Mouse (Mus musculus) kidney, postnatal 0 days (tissue): ENCODE results near the gene Zfp866. TPM values are rescaled to one million over a fixed set of nuclear protein-coding genes. Genes with fewer than 3 reads are reported as not detected.
A peak's percentile ranks its signal among the peaks of the same experiment; 100 is the strongest.

Experiments
- ATAC-seq: fragments of 200-750 bp; cut with Nextera tagmentation; replicated peaks from 2 replicates; pipeline ENCODE4 v1.8.0; 2017; ENCODE audit warnings: low read depth, moderate number of reproducible peaks, moderate TSS enrichment, moderate library complexity; ENCODE audit not compliant: low FRiP score
- DNase-seq: peaks from one replicate; pipeline ENCODE4 v3.0.0-alpha.2; 2016; ENCODE audit warnings: low spot score
- H3K27ac ChIP-seq: fragments of 300-500 bp; sonication (generic); 2 replicates; pipeline ENCODE4 v1.5.1; 2014; ENCODE audit warnings: mild to moderate bottlenecking
- H3K27me3 ChIP-seq: fragments of 300-500 bp; sonication (generic); 2 replicates; pipeline ENCODE4 v1.6.1; 2014; ENCODE audit warnings: low read length, mixed read lengths; ENCODE audit not compliant: insufficient read depth
- H3K36me3 ChIP-seq: fragments of 300-500 bp; sonication (generic); 2 replicates; pipeline ENCODE4 v1.6.1; 2014; ENCODE audit warnings: low read length, mixed read lengths; ENCODE audit not compliant: insufficient read depth
- H3K4me1 ChIP-seq: fragments of 300-500 bp; sonication (generic); replicated peaks from 2 replicates; pipeline ENCODE4 v1.6.1; 2014; ENCODE audit warnings: antibody characterized with exemption, low read length, mixed read lengths; ENCODE audit not compliant: insufficient read depth
- H3K4me2 ChIP-seq: fragments of 300-500 bp; sonication (generic); 2 replicates; pipeline ENCODE4 v1.6.1; 2014; ENCODE audit warnings: mild to moderate bottlenecking, low read length, moderate library complexity, mixed read lengths
- H3K4me3 ChIP-seq: fragments of 300-500 bp; sonication (generic); replicated peaks from 2 replicates; pipeline ENCODE4 v1.5.1; 2014; ENCODE audit warnings: low read depth, low read length
- H3K9ac ChIP-seq: fragments of 300-500 bp; sonication (generic); 2 replicates; pipeline ENCODE4 v1.6.1; 2014; ENCODE audit warnings: low read depth, low read length
- H3K9me3 ChIP-seq: fragments of 300-500 bp; sonication (generic); replicated peaks from 2 replicates; pipeline ENCODE4 v1.6.1; 2016; ENCODE audit warnings: low read length, inconsistent platforms, mixed read lengths
- CTCF ChIP-seq: IDR thresholded peaks from 2 replicates; pipeline ENCODE4 v1.5.1; 2016; ENCODE audit warnings: antibody characterized with exemption, low read depth, mild to moderate bottlenecking, moderate library complexity
- WGBS: fragments of 180-500 bp; shearing (Covaris S2); extraction: QIAGEN DNeasy Blood & Tissue Kit; methylation state at CpG from one replicate; pipeline ENCODE4 v1.1.7; 2014; 5-methylcytosine and 5-hydroxymethylcytosine counted together
- polyA plus RNA-seq: library from polyadenylated mRNA; unstranded; fragments of >200 nt; fragmentation: Nextera tagmentation; extraction: Ambion mirVana; gene quantifications from 2 replicates; pipeline ENCODE4 v1.2.1, GENCODE M21; 2015

Zfp866 gene
- polyA plus RNA-seq, 1 experiment from 2014 or later, result 14.7 TPM

DNA sequence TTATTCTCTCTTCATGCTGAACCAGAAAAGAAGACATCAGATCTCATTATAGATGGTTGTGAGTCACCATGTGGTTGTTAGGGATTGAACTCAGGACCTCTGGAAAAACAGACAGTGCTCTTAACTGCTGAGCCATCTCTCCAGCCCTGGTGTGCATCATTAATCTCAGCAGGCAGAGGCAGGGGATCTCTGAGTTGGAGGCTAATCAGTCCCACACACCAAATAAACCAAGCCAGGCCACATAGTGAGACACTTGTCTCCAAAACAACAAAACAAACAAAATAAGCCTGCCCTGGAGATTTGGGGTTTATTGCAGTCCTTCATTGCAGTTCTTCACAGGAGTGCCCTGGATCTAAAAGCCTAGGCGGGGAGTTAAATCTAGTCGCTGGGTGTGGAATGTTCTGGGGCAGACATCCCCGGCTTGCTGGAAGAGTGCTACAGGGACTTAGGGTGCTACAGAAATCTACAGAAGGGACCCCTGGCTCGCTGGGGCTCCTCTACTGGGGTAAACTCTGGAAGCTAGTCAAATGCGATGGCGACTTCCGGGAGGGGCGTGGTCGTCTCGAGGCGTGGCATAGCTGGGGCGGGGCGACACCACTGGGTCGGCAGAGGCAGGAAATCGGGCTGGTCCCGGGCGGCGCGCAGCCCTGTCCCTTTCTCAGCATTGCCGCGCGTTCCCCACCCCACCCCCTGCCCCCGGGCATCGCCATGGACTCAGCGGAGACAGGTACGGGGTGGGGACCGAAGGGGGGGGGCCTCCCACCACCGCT, 17.3 kb upstream of the Zfp866 start, which contains the start of gene Gmip:
Gmip (plus strand) TSS at position 586 of the 770 bp plus-strand sequence.
- no peak within 1 kb of the TSS for H3K27ac ChIP-seq
- H3K9ac ChIP-seq, result peak within 1 kb of the TSS; percentile 69
- WGBS, result 5% methylated on average over 28 of the region's 28 CpGs
- ATAC-seq, result peak; percentile 77
- no peaks in the 10 kb centered on the region for H3K27me3 ChIP-seq
- H3K9me3 ChIP-seq, result no peaks in the 10 kb centered on the region
- DNase-seq, result peak; percentile 84
- peak within 1 kb of the TSS; percentile 94 for H3K4me2 ChIP-seq
- peaks cover 30% of the 10 kb centered on the region for H3K36me3 ChIP-seq
- H3K4me1 ChIP-seq, result no peaks in the 10 kb centered on the region
- H3K4me3 ChIP-seq, result peak within 1 kb of the TSS; percentile 55
- no peak for TF ChIP-seq CTCF

DNA sequence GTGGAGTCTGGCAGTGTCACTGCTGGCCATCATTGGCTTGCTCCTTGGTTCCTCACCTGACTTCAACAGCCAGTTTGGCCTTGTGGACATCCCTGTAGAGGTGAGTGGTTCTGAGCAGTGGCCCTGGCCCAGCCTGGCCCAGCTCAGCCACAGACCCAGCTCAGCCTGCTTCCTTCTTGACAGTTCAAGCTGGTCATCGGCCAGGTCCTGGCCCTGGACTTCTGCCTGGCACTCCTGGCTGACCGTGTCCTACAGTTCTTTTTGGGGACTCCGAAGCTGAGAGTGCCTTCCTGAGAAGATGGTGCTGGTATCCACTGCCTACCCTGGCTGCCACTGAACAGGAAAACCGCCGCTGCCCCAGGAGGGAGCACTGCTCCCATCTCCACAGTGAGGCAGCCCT, 16.3 kb upstream of the Zfp866 start:
- Histone ChIP-seq H3K27ac (no peak overlapping the region), H3K9me3 (no peaks in the 10 kb centered on the region), H3K36me3 (peaks cover 39% of the 10 kb centered on the region), H3K4me2 (no peak overlapping the region), H3K4me1 (no peaks in the 10 kb centered on the region), H3K27me3 (no peaks in the 10 kb centered on the region), H3K4me3 (no peak overlapping the region), H3K9ac (no peak overlapping the region)
- no peak for TF ChIP-seq CTCF
- ATAC-seq (no peak), DNase-seq (no peak)
- 94% methylated on average over 5 of the region's 5 CpGs for WGBS

DNA sequence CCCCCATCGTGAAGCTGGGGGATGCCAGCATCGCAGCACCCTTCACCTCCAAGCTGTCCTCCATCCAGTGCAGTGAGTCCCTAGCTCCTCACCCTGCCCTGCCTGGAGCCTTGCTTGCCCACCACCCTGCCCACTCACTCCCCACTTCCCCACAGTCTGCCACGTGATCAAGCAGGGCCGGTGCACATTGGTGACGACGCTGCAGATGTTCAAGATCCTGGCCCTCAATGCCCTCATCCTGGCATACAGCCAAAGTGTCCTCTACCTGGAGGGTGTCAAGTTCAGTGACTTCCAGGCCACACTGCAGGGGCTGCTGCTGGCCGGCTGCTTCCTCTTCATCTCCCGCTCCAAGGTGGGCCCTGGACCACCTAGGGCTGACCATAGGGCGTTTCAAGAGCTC, 14.5 kb upstream of the Zfp866 start:
- Histone ChIP-seq H3K27me3 (no peaks in the 10 kb centered on the region), H3K4me2 (no peak overlapping the region), H3K4me1 (no peaks in the 10 kb centered on the region), H3K9ac (no peak overlapping the region), H3K27ac (no peak overlapping the region), H3K36me3 (peaks cover 48% of the 10 kb centered on the region), H3K9me3 (no peaks in the 10 kb centered on the region), H3K4me3 (no peak overlapping the region)
- DNase-seq (no peak), ATAC-seq (no peak)
- TF ChIP-seq CTCF, result no peak
- WGBS, result 89% methylated on average over 9 of the region's 9 CpGs

DNA sequence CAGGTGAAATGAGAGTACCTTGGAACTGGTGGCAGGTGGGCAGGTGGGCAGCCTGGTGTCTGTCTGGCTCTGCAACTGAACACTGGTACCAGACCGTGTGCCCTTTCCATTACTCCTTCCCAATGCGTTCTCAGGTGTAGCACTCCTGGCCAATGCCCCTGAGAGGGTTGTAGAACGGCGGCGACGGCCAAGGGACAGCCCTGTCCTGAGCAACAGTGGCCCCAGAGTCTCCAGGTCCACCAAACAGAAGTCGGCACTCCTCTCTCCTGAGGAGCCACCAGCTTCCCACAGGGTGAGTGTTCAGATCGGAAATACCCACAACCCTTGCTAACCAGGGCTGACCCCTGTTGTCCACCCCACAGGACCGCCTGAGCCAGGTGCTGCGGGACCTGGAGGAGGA, 14.1 kb upstream of the Zfp866 start:
- no peak for ATAC-seq
- Histone ChIP-seq H3K4me1 (no peaks in the 10 kb centered on the region), H3K4me2 (no peak overlapping the region), H3K27ac (no peak overlapping the region), H3K9ac (no peak overlapping the region), H3K27me3 (no peaks in the 10 kb centered on the region), H3K4me3 (no peak overlapping the region), H3K36me3 (peaks cover 52% of the 10 kb centered on the region), H3K9me3 (no peaks in the 10 kb centered on the region)
- TF ChIP-seq CTCF, result no peak
- WGBS, result 96% methylated on average over 10 of the region's 10 CpGs
- no peak for DNase-seq

DNA sequence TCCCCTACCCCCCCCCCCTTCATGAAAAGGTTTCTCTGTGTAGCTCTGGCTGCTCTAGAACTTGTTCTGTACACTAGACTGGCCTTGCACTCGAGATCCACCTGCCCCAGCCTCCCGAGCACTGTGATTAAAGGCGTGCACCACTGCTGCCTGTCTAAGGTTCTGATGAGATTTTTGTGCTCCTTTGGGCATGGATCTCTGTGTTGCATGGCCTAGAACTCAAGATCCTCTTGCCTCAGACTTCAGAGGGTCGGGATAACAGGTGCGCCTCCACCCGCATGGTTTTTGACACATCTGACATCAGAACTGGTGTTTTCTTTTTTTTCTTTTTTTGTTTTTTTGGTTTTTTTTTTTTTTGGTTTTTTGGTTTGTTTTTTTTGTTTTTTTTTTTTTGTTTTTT, 13.6 kb upstream of the Zfp866 start:
- DNase-seq, result no peak
- Histone ChIP-seq H3K9me3 (no peaks in the 10 kb centered on the region), H3K4me1 (no peaks in the 10 kb centered on the region), H3K27me3 (no peaks in the 10 kb centered on the region), H3K27ac (no peak overlapping the region), H3K36me3 (peaks cover 57% of the 10 kb centered on the region), H3K9ac (no peak overlapping the region), H3K4me2 (no peak overlapping the region), H3K4me3 (no peak overlapping the region)
- no peak for TF ChIP-seq CTCF
- WGBS, result 85% methylated on average over 6 of the region's 6 CpGs
- ATAC-seq, result no peak

DNA sequence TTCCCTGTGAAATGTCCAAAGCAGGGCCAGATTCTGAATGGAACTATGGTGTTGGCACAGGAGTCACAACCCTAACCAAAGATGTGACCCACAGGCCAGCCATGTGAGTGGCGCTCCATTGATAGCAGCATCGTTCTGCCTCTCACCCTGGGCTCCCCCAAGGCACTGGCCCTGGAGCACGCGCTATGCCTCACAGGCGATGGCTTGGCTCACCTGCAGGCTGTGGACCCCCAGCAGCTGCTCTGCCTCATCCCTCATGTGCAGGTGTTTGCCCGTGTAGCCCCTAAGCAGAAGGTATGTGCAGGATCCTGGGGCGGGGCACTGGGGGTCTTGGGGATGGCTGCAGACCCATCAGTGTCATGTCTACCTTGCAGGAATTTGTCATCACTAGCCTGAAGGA, 12.4 kb upstream of the Zfp866 start:
- Histone ChIP-seq H3K27ac (no peak overlapping the region), H3K9me3 (no peaks in the 10 kb centered on the region), H3K4me3 (no peak overlapping the region), H3K27me3 (no peaks in the 10 kb centered on the region), H3K4me1 (no peaks in the 10 kb centered on the region), H3K4me2 (no peak overlapping the region), H3K9ac (no peak overlapping the region), H3K36me3 (peaks cover 68% of the 10 kb centered on the region)
- DNase-seq (no peak), ATAC-seq (no peak)
- no peak for TF ChIP-seq CTCF
- 91% methylated on average over 7 of the region's 7 CpGs for WGBS

DNA sequence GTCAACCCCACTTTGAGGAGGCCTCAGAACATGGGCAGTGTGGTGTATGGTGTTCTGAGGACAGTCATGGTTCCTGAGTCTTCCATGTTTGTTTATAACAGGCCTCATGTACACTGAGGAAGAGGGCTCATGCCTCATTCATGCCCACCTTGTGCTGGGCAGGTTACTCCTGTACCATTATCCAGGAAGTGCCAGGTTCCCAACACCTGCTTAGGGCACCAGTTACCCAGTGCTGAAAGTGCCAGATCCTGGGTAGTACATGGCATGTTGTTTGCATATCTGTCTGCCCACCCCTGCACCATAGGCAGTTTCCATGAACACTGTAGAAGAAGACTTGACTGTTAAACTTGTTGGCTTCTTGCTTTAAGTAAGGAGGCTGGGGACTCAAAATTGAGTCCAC, 11.2 kb upstream of the Zfp866 start:
- Histone ChIP-seq H3K9me3 (no peaks in the 10 kb centered on the region), H3K36me3 (peaks cover 80% of the 10 kb centered on the region), H3K4me3 (no peak overlapping the region), H3K27me3 (no peaks in the 10 kb centered on the region), H3K27ac (no peak overlapping the region), H3K9ac (no peak overlapping the region), H3K4me1 (no peaks in the 10 kb centered on the region), H3K4me2 (no peak overlapping the region)
- no peak for ATAC-seq
- no peak for DNase-seq
- no peak for TF ChIP-seq CTCF
